In genomic region chr10:77826951-77827350, GRCm38 (mm10) we compare ENCODE assay signal across 34 mouse cellular contexts. TPM values are rescaled to one million over a fixed set of nuclear protein-coding genes. Genes with fewer than 3 reads are reported as not detected.
A peak's percentile ranks its signal among the peaks of the same experiment; 100 is the strongest.
DNase-seq lines count a peak whose midpoint lies in the region; ATAC-seq and TF ChIP-seq lines count a peak whose summit lies in the region.
"Had no signal": no experiment of that assay in that cellular context is flagged by ENCODE, and none has a peak within 500 bp of the region (broad histone marks: within the 10 kb centered on the region; RNA-seq: fewer than 3 reads in every experiment).

Gene Krtap10-4 (minus strand): TSS chr10:77827095.

- no peaks in the 10 kb centered on the region for H3K79me2 ChIP-seq in heart, adult 2 months (replicated peaks; ENCODE audit: control insufficient read depth, insufficient read depth, low read length)

- no peaks in the 10 kb centered on the region for H3K27me3 ChIP-seq in heart, adult 2 months (ENCODE audit: control insufficient read depth, insufficient read depth, low read length)
- H3K27me3 ChIP-seq in lung, postnatal 0 days (replicated peaks; ENCODE audit: insufficient read depth, low read length), result no peaks in the 10 kb centered on the region
- H3K27me3 ChIP-seq: embryonic facial prominence, embryonic 13.5 days; forebrain, embryonic 12.5 days; forebrain, embryonic 15.5 days; hindbrain, embryonic 12.5 days; hindbrain, embryonic 15.5 days had no signal

- no peak within 1 kb of the TSS for H3K9ac ChIP-seq in heart, adult 2 months (ENCODE audit: low read depth, low read length)
- H3K9ac ChIP-seq in lung, postnatal 0 days (replicated peaks; ENCODE audit: low read depth), result no peak within 1 kb of the TSS
- H3K9ac ChIP-seq: embryonic facial prominence, embryonic 13.5 days; forebrain, embryonic 12.5 days; forebrain, embryonic 15.5 days; hindbrain, embryonic 12.5 days; hindbrain, embryonic 15.5 days had no signal

- TF ChIP-seq CTCF in heart, adult 2 months (IDR thresholded peaks at IDR 0.05), result no peak
- TF ChIP-seq CTCF in lung, postnatal 0 days (IDR thresholded peaks at IDR 0.05), result no peak
- TF ChIP-seq CTCF in left cerebral cortex, adult 2 months (IDR thresholded peaks at IDR 0.05), result no peak

- TF ChIP-seq EP300 in heart, adult 2 months (IDR thresholded peaks at IDR 0.05; ENCODE audit: insufficient read depth, low read depth, low read length), result no peak
- no peak for TF ChIP-seq EP300 in lung, postnatal 0 days (IDR thresholded peaks at IDR 0.05)

- H3K4me2 ChIP-seq in lung, postnatal 0 days (replicated peaks; ENCODE audit: low read depth, low read length), result no peak within 1 kb of the TSS
- H3K4me2 ChIP-seq: embryonic facial prominence, embryonic 13.5 days; forebrain, embryonic 12.5 days; forebrain, embryonic 15.5 days; heart, embryonic 11.5 days; hindbrain, embryonic 12.5 days; hindbrain, embryonic 15.5 days had no signal

- H3K4me1 ChIP-seq in heart, adult 2 months (ENCODE audit: control insufficient read depth, insufficient read depth, low read length), result no peaks in the 10 kb centered on the region
- no peaks in the 10 kb centered on the region for H3K4me1 ChIP-seq in lung, postnatal 0 days (ENCODE audit: insufficient read depth, low read depth, low read length)
- H3K4me1 ChIP-seq: embryonic facial prominence, embryonic 10.5 days; embryonic facial prominence, embryonic 13.5 days; forebrain, embryonic 12.5 days; forebrain, embryonic 15.5 days; hindbrain, embryonic 12.5 days; hindbrain, embryonic 15.5 days had no signal

- TF ChIP-seq POLR2A in heart, adult 2 months (IDR thresholded peaks at IDR 0.05; ENCODE audit: insufficient read depth, low read depth, low read length), result no peak

- peak; percentile 91 for DNase-seq in heart, adult 11 months
- DNase-seq in heart, adult 2 months, result no peak
- peak; percentile 12 for DNase-seq in lung, postnatal 0 days (ENCODE audit: low spot score)
- no peak for DNase-seq in lung, postnatal 25 days (ENCODE audit: low spot score)
- peak; percentile 8 to 45 for DNase-seq in lung, postnatal 4 days
- no peak for DNase-seq in left cerebral cortex, adult 2 months (ENCODE audit: extremely low spot score in 1 of 2, low spot score in 2 of 2)
- DNase-seq in cerebellum, adult 18-20 months, result no peak
- DNase-seq: adrenal gland, postnatal 10 days; cerebellum, adult 11 months; cerebellum, adult 8-10 months; cerebellum, postnatal 10 days; cerebellum, postnatal 36 days; embryo, embryonic 11 days; gastrocnemius, postnatal 25 days had no signal

- 57% methylated on average over 6 of the region's 6 CpGs for WGBS in heart, adult 2 months
- WGBS in lung, postnatal 0 days, result 42% methylated on average over 6 of the region's 6 CpGs

- H3K27ac ChIP-seq in heart, adult 2 months, result no peak within 1 kb of the TSS
- H3K27ac ChIP-seq in lung, postnatal 0 days (ENCODE audit: low read length), result no peak within 1 kb of the TSS
- H3K27ac ChIP-seq in left cerebral cortex, adult 2 months, result no peak within 1 kb of the TSS
- H3K27ac ChIP-seq: embryonic facial prominence, embryonic 10.5 days; embryonic facial prominence, embryonic 13.5 days; forebrain, embryonic 12.5 days; forebrain, embryonic 15.5 days; hindbrain, embryonic 12.5 days; hindbrain, embryonic 15.5 days had no signal

- H3K4me3 ChIP-seq in heart, adult 2 months, result no peak within 1 kb of the TSS
- no peak within 1 kb of the TSS for H3K4me3 ChIP-seq in lung, postnatal 0 days (ENCODE audit: low read depth, low read length)
- H3K4me3 ChIP-seq in left cerebral cortex, adult 2 months, result no peak within 1 kb of the TSS
- H3K4me3 ChIP-seq: embryonic facial prominence, embryonic 10.5 days; embryonic facial prominence, embryonic 13.5 days; erythroblast, embryonic 14.5 days; forebrain, embryonic 12.5 days; forebrain, embryonic 15.5 days; hindbrain, embryonic 12.5 days; hindbrain, embryonic 15.5 days had no signal

- H3K9me3 ChIP-seq in lung, postnatal 0 days (ENCODE audit: low read length), result no peaks in the 10 kb centered on the region
- H3K9me3 ChIP-seq: embryonic facial prominence, embryonic 13.5 days; forebrain, embryonic 12.5 days; forebrain, embryonic 15.5 days; hindbrain, embryonic 12.5 days had no signal

- intact Hi-C loops in heart, adult 2 months (cut with DNase I), result no loop called here
- intact Hi-C loops in left cerebral cortex, adult 2 months (cut with DNase I), result no loop called here

- ATAC-seq in lung, postnatal 0 days, result peak; percentile 62
- ATAC-seq: forebrain, embryonic 15.5 days; Patski had no signal

- H3K36me3 ChIP-seq in heart, adult 2 months (ENCODE audit: control insufficient read depth, insufficient read depth, low read length), result no peaks in the 10 kb centered on the region
- H3K36me3 ChIP-seq in lung, postnatal 0 days (ENCODE audit: insufficient read depth, low read length), result no peaks in the 10 kb centered on the region
- H3K36me3 ChIP-seq: embryonic facial prominence, embryonic 10.5 days; embryonic facial prominence, embryonic 13.5 days; forebrain, embryonic 12.5 days; forebrain, embryonic 15.5 days; hindbrain, embryonic 12.5 days; hindbrain, embryonic 15.5 days had no signal

RNA-seq across cellular contexts. Expression of gene Krtap10-4, which starts in this region (rescaled TPM):
- total RNA-seq in heart, adult 2 months (2021), result not detected
- not detected in 2 replicates for polyA plus RNA-seq in heart, adult 2 months (2012; rRNA removed)
- not detected in 2 replicates for polyA plus RNA-seq in lung, postnatal 0 days (2015; fragmentation: Nextera tagmentation; extraction: Ambion mirVana)
- not detected for total RNA-seq in left cerebral cortex, adult 2 months (2021)
- total RNA-seq: adrenal gland, adult 18-20 months; adrenal gland, postnatal 10 days; adrenal gland, postnatal 4 days; ES-E14; gastrocnemius, adult 8-10 months; gastrocnemius, postnatal 25 days; heart, adult 8-10 months; heart, postnatal 25 days; hematopoietic stem cell, adult 5-6 weeks had no signal
- polyA plus RNA-seq: cortical plate, adult 2 months; embryonic facial prominence, embryonic 10.5 days; embryonic facial prominence, embryonic 13.5 days; erythroblast, embryonic 14.5 days; forebrain, embryonic 12.5 days; forebrain, embryonic 15.5 days; gonadal fat pad, adult 2 months; heart, embryonic 11.5 days; heart, embryonic 14.5 days; heart, postnatal 0 days; hindbrain, embryonic 12.5 days; hindbrain, embryonic 15.5 days; Patski had no signal

Comparison
In these comparisons a context has a peak if more than half of its experiments do, and no peak if none do; other contexts are left out.
1. DNase-seq: peak in heart, adult 11 months (single experiment) and lung, postnatal 4 days (2 of 2); none in heart, adult 2 months (0 of 2), lung, postnatal 25 days (single experiment), left cerebral cortex, adult 2 months (0 of 2) and cerebellum, adult 18-20 months (0 of 2).
2. Peak in DNase-seq and ATAC-seq in lung, postnatal 0 days; RNA of the gene not detected or under 1 TPM.